Mouse (Mus musculus): ENCODE measurements around the gene Grid1.

- TF ChIP-seq CTCF (conservative IDR thresholded peaks at IDR 0.05; ENCODE audit: insufficient read depth, insufficient read length, low read depth, low read length): no peak
- no peak for TF ChIP-seq POLR2A (IDR thresholded peaks at IDR 0.05; ENCODE audit: low read depth, low read length)
Observed at GRCm38 (mm10) chr14:35185399-35185798, 365.5 kb downstream of the Grid1 start.

Measured in kidney, adult 2 months (tissue).